Mouse (Mus musculus) spleen, postnatal 14 days (tissue): ENCODE measurements at regions not wholly inside any gene's neighbourhood (a gene's known extent, or its start where the extent isn't known, plus 50 kb on each side); places are given as distances from the start of the nearest gene placed in this dataset.

Experiments used
- DNase-seq, 2 experiments: peaks; one replicate each; pipeline ENCODE4 v3.0.0; 2021 to 2022; ENCODE audit warnings: low spot score in 2 of 2

DNA sequence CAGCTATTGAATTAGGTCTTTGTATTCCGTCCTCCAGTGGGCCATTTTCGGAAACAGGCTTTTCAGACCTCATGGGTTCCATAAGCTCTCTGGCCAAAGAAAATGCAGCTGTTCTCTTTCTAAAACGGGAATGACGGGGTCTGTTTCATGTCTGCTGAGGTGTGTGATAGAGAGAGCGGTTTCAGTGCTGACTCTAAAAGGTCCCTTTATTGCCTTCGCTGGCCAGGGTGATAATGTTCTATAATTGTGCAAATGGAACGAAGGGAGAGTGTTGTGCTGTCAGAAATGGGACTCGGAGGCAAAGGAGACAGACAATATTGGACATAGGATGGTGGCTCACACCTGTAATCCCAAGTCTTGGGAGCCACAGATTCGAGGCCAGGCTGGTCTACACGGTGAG, 53.5 kb upstream of the Osbpl8 start:
- DNase-seq, result no peak

DNA sequence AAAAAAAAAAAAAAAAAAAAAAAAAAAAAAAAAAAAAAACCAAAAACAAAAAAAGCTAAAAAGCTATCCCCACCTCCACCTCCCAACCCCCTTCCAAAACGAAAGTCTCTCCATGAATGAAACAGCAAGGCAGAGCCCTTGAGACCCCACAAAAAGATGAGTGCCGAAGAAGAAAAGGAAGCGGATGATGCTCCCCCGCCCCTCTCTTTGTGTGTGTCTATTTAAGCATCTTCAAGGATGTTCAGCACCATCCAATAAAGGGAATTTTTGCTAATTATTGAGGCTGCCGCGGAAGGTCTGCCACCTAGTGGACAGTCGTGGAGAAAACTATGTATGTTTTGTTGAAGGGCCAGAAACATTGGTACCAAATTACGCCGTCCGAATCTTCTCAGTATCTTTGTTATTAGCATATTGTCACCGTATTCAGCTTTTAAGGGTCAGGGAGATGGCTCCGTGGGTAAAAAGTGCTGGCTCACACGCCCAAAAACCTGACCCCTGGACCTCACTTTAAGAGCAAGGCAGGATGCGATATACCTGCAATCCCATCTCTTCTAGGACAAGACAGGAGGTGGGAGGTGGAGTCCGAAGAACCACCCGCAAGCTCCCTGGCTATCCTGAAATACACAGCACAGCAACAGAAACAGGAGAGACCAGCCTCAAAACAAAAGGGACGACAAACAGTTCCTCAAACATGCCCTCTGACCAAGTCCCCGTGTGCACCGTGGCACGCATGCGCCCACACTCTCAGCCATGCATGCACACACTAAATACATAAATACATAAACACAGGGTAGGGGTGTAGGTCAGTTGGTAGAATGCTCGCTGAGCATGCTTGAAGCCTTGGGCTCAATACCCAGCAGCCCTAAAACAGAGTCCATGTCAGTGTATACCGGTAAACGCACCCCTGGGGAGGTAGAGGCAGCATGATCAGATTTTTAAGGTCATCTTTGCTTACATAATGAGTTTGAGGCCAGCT, 55.6 kb upstream of the Osbpl8 start:
- peak; percentile 23 to 43 for DNase-seq

DNA sequence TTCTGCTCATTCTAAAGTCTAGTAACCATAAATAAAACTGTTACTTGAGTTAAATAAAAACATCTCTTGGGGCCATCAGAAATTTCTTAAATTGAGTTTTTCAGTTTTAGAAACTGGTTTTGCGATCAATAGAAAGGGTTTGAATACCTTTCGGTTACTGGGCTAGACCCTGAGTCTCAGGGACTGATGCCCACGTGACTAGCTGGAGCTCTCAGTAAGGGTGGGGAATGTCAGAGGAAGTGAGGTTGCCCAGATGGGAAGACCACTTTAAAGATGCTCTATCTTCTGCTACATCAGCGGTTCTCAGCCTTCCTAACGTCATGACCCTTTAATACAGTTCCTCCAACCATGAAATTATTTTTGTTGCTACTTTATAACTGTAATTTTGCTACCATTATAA, 56.7 kb upstream of the Osbpl8 start:
- DNase-seq, result no peak

DNA sequence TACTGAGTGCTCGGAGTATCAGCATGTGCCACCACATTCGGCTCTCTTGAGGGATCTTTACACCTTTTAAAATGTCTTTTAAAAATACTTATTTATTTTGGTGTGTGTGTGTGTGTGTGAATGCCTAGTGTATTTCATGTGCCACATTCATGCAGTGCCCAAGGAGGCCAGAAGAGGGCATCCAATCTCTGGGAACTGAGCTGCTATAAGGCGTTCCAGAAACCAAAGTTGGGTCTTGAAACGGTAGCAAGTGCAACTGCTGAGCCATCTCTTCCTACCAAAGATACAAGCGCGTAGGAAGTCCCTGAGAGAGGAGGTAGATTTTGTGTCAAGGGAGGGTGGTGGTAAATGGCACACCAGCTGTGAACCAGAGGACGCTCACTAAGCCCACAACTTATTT, 57.2 kb upstream of the Osbpl8 start:
- DNase-seq, result peak; percentile 51 to 74

DNA sequence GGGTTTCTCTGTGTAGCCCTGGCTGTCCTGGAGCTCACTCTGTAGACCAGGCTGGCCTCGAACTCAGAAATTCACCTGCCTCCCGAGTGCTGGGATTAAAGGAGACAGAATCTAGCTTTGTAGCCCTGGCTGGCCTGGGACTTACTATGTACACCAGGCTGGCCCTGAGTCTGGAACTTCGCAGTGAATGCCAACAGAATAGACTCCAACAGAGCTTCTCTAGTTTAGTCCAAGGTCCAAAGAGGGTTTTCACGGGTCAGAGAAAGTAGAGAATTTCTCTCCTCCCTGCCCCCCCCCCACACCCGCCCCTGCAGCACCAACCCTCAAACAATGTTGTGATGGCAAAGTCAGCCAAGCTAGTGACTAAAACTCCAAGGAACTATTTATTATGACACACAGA, 58.1 kb upstream of the Osbpl8 start:
- DNase-seq, result no peak

DNA sequence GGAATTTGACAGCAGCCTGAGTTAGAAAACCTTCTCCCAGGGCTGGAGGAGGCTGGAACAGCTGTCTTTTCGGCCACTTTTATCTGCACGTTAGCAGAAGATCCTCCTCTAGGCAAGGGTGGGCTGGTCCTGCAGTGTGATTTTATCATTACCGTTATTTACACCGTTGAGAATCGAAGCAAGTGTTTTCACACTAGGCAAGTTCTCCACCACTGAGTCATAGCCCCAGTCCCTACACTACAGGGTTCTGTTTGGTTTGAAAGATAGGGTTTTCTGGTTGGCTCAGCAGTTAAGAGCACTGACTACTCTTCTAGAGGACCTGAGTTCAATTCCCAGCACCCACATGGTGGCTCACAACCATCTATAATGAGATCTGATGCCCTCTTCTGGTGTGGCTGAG, 58.9 kb upstream of the Osbpl8 start:
- DNase-seq, result no peak

DNA sequence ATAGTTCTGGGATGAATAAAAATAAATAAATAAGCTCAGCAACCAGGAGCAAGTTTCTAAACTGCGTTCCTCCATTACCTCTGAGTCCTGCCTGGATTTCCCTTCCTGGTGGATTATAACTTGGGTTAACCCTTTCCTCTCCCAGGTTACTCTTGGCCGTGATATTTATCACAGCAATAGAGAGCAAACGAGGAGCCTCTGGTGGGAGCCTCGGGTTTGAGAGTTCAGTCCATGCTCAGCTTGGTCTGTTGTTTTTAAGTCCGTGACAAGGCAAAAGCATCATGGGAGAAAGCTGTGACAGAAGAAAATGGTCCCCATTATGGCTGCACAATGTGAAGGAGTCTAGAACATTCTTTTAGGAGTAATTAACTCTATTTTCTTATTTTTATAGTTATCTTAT, 61.0 kb upstream of the Osbpl8 start:
- no peak for DNase-seq

DNA sequence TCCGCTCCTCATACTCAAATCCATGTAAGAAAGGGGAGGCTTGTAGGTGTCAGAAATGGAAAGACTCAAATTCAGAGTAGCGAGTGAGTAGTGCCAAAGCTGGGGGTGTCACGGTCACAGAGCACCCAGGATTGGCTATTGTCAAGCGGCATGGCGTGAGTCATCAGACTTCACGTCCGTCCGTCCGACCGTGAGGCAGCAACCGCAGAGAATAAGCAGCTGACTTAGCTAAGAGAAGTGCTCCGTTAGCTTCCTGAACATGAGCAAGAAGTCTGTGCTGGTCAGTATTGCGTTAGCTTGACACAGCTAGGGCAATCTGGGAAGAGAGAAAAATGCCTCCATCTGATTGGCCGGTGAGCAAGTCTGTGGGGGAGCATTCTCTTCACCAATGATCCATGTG, 61.5 kb upstream of the Osbpl8 start:
- DNase-seq, result no peak

DNA sequence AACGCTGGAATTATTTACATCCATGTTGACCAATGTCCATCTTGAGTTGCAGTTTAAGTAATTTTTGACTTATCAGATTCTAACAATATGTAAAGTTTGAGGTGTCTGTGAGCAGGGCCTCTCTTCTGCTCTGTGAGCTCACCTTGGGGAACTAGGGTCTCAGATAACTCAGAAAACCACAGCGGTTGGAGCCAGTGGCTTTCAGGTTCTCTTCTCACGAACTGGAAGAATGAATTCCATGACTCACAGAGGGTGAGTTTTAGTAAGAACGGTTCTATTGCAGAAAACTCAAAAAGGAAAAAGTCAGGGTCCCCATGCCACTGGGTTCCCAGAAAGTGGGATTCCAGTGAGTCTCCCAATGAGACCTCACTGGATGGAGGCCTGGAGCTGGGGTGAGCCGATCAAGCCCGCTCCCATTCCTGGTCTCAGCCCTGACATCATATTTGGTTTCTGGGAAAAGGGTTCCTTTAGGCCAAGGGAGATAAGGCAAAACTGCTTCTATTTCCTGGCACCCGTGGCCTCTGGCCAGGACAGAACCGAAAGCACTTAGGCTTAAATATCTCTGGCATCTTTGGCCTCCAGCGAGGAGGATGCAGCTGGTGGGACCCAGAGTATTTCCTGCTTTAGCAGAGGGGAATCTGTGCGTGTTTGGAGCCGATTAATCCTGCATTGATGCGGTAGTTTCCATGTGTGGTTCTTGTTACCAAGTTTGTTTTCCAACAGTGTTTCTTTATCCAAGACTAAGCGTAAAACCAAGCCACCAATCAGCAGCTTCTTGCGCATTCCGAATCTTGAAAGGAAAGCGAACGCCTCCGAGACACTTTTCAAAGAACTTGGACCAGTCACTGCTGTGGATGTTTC, 62.4 kb upstream of the Osbpl8 start:
- DNase-seq, result no peak

DNA sequence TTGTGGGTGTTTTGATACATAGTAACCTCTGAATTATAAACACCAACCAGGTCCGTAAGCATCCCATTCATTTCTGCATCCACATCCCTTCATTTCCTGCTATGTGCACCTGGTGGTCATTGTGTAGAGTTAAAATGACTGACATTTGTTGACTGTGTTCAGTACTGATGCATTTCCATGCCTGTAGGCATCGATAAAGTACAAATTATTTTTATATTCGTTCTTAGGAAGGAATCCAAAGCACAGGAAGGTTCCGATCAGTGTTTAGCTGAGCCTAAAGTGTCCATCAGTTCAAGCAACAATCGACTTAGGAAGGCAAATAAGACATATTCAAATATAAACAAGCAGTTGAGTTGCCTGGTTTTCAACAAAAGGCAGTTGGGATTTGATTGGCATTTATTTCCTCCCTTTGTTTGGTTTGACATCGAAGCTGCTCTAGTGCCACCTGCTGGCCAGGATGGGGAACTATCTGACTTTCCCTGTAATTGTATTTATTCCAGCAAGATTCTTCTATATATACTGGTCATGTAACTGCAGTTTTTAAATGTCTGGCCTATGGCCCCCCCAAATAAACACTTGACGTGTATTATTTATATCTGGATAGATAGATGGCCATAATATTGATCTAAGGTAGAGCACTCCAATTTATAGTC, 64.6 kb upstream of the Osbpl8 start:
- DNase-seq, result peak; percentile 25 to 60

DNA sequence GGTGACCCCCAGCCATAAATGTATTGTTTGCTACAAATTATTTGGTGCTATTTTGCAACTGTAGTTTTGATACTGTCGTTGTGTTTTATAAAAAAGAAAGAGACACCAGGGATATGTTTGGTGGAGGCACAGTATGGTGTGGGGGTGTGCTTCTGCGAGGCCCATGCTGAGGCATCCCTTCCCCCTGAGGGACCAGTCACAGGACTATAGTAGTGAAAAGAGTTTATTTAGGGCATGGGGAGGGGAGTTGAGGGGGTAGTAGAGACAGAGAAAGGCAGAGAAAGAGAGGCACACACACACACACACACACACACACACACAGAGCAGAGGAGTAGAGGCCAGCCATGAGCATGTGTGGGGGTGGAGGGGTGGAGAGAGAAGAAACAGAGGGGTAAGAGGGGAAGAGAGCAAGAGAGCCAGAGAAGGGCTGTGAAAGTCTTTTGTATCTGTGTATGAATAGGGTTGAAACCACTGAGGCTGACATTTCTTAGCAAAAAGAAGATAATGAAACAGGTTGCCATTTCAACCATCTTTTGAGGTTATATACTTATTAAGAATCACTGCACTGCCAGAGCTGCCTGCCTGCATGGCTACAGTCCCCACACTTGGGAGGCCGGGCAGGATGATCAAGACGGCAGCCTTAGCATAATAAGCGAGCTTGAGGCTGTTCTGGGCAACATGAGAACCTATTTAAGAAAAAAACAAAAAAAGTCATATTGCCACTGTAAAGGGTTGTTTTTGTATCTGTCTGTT, 65.3 kb upstream of the Osbpl8 start:
- DNase-seq, result no peak

DNA sequence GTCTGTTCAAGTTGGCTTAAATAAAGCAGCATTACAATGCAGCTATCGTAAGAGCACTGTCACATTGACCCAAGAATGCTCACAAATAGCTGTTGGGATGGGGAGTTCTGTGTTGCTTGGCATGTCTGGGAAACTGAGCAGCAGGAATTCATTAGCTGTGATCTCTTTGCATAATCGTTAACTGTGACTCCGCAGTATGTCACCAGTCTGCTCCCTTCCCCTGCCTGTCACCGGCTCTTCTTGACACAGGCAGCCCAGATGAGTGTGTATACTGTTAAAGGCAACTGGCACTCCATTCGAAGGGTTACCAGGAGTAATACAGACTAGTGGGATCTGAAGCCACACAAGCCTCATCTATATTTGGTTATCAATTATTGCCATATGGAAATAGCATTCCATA, 67.3 kb upstream of the Osbpl8 start:
- DNase-seq, result no peak

DNA sequence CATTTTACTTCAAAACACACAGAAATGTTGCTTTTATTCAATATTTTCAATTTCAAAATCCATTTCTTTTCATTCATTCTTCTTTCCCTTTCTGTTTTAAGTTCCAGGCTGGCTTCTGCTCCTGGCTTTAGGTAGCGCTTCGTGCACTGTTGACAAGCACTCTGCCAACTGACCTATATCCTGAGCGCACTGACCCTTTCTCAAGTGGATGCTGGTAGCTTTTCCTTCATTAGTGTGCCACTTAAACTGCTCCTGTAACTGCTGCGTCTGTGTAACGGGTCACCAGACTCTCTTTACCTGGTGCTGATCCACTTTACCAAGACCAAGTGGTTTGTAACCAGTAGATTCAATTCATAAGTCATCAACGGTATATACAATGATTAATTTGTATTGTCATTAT, 67.7 kb upstream of the Osbpl8 start:
- no peak for DNase-seq

DNA sequence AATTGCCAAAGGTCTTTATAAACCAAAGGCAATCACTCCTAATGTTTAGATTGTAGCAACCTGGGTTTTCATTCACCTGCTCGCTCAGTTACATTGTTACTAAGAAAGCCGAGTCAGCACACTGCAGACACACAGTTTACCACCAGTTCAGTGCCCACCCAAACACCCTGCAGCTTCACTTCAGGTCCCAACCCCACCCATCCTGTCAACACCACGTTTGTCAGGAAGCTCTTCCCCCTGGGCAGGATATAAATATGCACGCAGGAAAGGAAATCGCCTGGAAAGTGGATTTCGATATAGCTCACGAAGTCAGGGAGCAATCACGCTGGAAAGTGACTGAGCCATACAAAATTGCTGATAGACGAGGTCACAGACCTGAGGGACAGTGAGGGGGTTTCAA, 70.1 kb upstream of the Osbpl8 start:
- DNase-seq, result no peak

DNA sequence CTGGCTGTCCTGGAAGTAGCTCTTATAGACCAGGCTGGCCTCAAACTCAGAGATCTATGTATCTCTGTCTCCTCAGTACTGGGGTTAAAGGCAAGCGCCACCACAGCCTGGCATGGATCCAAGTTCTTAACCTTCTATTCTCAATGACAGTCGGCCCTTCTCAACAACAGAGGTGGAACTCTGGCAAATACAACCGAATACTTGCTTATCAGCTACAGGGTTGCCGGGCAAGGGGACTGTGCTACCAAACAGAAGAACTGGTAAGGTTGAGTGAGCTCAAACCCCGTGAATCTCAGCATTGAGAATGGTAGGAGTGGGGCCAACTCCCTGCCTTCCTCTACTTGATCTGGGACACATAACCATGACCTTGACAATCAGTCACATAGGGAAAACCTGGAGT, 75.2 kb upstream of the Osbpl8 start:
- no peak for DNase-seq

DNA sequence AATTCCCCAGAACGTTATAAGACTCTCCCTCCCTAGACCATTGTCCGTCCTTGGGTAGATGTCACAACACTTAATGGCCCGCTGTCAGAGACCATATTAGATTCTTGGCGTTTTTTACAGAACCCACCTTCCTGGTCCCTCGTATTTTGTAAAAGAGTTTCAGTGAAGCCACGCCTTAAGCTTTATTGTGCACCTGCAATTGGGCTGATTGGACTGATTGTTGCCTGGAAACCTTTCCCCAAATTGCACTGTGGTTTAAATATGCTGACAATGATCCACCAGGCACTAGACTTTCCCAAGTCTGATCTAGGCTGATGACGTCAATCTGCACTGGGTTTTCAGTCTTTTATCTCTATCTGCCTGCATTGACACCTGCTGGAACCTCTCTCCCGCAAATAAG, 75.6 kb upstream of the Zdhhc17 start:
- no peak for DNase-seq

DNA sequence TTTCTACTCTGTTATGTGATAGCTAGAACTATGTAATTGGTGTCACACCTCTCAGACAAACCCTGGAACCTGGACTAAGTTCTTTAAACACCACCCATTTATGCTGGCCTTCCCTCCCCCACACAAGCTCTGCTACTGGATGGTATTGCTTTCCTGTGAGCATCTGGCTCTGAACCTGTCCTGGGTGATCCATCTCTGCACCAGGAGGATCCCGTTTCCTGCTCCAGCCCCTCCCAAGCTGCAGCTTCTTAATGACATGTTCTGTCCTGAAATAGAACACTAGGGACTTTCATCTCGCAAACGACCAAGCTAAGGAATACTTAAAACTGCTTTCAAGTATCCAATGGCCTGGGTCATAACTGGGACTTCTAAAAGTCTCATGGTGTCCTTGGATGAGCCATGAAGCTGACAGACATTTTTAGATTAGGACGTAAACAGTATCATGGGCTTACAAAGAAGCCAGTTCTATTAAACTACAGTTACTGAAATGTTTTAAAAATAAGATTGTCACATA, 74.4 kb upstream of the Zdhhc17 start:
- no peak for DNase-seq

DNA sequence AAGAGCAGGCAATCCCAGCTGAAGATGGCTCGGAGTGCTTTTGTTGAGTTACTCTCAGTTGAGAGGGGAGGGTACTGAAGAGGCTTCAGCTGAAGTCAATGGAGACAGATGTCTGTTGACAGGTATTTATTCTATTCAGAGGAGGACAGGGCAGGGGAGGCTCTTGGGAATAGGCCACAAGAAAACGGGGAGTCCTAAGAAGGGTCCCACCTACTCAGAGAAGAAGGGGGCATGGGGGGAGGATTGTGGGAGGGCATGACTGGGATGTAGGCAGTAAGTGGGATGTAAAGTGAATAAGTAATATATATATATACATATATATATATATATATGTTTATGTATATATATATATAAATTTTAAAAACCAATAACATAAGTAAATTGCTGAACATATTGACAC, 73.9 kb upstream of the Zdhhc17 start:
- no peak for DNase-seq

DNA sequence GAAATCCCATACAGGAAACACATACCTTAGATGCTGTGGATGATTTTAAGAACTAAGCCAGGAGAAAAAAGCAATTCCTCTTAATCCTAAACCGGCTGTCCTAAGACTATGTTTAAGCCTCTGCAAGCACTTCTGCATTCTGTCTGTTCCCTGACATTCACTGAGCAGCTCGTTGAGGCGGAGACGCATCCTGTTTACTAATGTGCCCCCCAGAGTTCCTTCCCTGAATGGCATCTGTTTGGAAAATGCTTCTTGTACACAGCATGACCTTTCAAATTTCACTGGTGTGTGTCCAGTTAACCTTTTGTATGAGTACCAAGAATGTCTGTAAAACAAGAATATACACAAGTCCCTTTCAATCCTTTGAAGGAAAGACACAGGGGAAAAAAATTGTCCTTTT, 73.4 kb upstream of the Zdhhc17 start:
- no peak for DNase-seq

DNA sequence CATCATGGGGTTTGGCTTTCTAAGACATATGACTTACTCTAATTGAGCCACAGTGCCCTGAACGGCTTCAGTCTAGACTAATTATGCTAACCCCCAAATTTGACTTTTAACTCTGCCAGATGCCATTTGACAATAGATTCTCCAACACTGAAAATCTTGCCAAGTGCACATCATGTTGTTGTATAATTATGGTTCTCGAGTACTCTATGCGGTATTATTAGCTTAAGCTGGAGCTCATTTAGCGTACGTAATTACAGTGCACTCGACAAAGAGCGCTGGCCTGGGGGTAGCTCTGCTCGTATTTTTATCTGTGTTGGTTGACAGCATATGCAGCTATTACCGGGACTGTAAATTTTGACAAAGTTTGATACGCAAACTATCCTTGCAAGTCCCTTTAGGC, 70.4 kb upstream of the Zdhhc17 start:
- DNase-seq, result no peak

DNA sequence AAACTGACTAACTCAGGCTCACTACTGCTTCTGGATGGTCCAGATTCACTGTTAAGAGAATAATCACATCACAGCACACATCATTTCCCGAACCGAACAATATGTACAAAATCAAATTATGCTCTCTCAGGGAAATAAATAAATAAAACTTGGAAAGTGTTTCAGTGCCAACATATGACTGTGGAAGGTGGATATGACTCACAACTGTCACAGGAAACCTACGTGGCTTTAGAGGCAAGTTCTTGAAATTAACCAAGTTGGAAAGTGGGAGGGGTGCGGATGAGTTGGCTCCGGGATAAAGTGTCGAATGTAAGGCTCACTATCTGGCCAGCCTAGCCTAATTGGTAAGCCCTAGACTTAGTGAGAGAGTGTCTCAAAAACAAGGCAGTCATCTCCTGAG, 69.1 kb upstream of the Zdhhc17 start:
- DNase-seq, result no peak
